Mouse (Mus musculus) kidney, adult 2 months (tissue): ENCODE results near the gene Zpbp2. TPM values are rescaled to one million over a fixed set of nuclear protein-coding genes. Genes with fewer than 3 reads are reported as not detected.
A peak's percentile ranks its signal among the peaks of the same experiment; 100 is the strongest.

Experiments
- DNase-seq: peaks from one replicate; pipeline ENCODE4 v3.0.0; 2021
- H3K27ac ChIP-seq: fragments of 200-500 bp; 2 replicates; pipeline ENCODE4 v1.5.1; 2012; ENCODE audit warnings: low read depth, low read length, control low read depth, inconsistent platforms; ENCODE audit not compliant: insufficient read depth
- H3K27me3 ChIP-seq: fragments of 200-500 bp; replicated peaks from 2 replicates; pipeline ENCODE4 v1.6.1; 2012; ENCODE audit warnings: mild to moderate bottlenecking, moderate library complexity, low read length, inconsistent platforms; ENCODE audit not compliant: control insufficient read depth, insufficient read depth
- H3K36me3 ChIP-seq: fragments of 200-500 bp; 2 replicates; pipeline ENCODE4 v1.6.1; 2012; ENCODE audit warnings: mild to moderate bottlenecking, moderate library complexity, low read length, inconsistent platforms; ENCODE audit not compliant: control insufficient read depth, insufficient read depth
- H3K4me1 ChIP-seq: fragments of 200-500 bp; 2 replicates; pipeline ENCODE4 v1.6.1; 2011; ENCODE audit warnings: low read length; ENCODE audit not compliant: control insufficient read depth, insufficient read depth
- H3K4me3 ChIP-seq: fragments of 200-500 bp; 2 replicates; pipeline ENCODE4 v1.5.1; 2011; ENCODE audit warnings: mild to moderate bottlenecking, low read depth, low read length, control low read depth; ENCODE audit not compliant: insufficient read depth
- CTCF ChIP-seq: fragments of 200-500 bp; conservative IDR thresholded peaks from 2 replicates; pipeline ENCODE4 v1.5.1; 2011; ENCODE audit warnings: low read depth, mild to moderate bottlenecking, control low read depth, low read length, moderate library complexity, mixed read lengths; ENCODE audit not compliant: insufficient read depth, insufficient read length
- POLR2A ChIP-seq: fragments of 200-500 bp; IDR thresholded peaks from one replicate; pipeline ENCODE4 v1.6.1; 2011; ENCODE audit warnings: low read depth, low read length, control low read depth
- whole genome bisulfite sequencing: fragments of 180-500 bp; shearing (Covaris S2); methylation state at CpG from one replicate; pipeline ENCODE4 v1.1.7; 2018; 5-methylcytosine and 5-hydroxymethylcytosine counted together
- polyA plus RNA-seq: library from polyadenylated mRNA; depleted of rRNA; stranded (reverse); fragments of >200 nt; gene quantifications from 2 replicates; pipeline ENCODE4 v1.2.3, GENCODE M21; 2012

Zpbp2 gene
- polyA plus RNA-seq, 1 experiment = 0.34 TPM

GRCm38 (mm10) chr11:98545711-98546231, 5.1 kb upstream of the Zpbp2 start, which contains the start of gene Ikzf3:
Gene Ikzf3 (minus strand): TSS chr11:98546031.
- 2% methylated on average over 58 of the region's 58 CpGs for WGBS
- H3K4me3 ChIP-seq = peak within 1 kb of the TSS; percentile 26
- no peaks in the 10 kb centered on the region; the same call in 1 of the 2 replicates for H3K4me1 ChIP-seq
- TF ChIP-seq CTCF = no peak
- no peak for TF ChIP-seq POLR2A
- no peaks in the 10 kb centered on the region for H3K36me3 ChIP-seq
- DNase-seq = peak; percentile 18
- H3K27me3 ChIP-seq = peaks cover 16% of the 10 kb centered on the region
- H3K27ac ChIP-seq = no peak within 1 kb of the TSS

GRCm38 (mm10) chr11:98546529-98547307, 4.2 kb upstream of the Zpbp2 start:
- no peak overlapping the region for H3K4me3 ChIP-seq
- H3K36me3 ChIP-seq = no peaks in the 10 kb centered on the region
- H3K4me1 ChIP-seq = no peaks in the 10 kb centered on the region; the same call in 1 of the 2 replicates
- TF ChIP-seq POLR2A (no peak), CTCF (no peak)
- no peak for DNase-seq
- no peak overlapping the region for H3K27ac ChIP-seq
- peaks cover 16% of the 10 kb centered on the region for H3K27me3 ChIP-seq
- 52% methylated on average over 12 of the region's 12 CpGs for WGBS

GRCm38 (mm10) chr11:98547308-98547693, 3.6 kb upstream of the Zpbp2 start:
- H3K27me3 ChIP-seq = peaks cover 16% of the 10 kb centered on the region
- 59% methylated on average over 3 of the region's 3 CpGs for WGBS
- no peak for DNase-seq

GRCm38 (mm10) chr11:98549363-98549762, 1.5 kb upstream of the Zpbp2 start:
- Histone ChIP-seq H3K4me3 (no peak overlapping the region), H3K4me1 (no peaks in the 10 kb centered on the region; the same call in 1 of the 2 replicates), H3K36me3 (no peaks in the 10 kb centered on the region), H3K27ac (no peak overlapping the region), H3K27me3 (peaks cover 16% of the 10 kb centered on the region)
- 72% methylated on average over 4 of the region's 4 CpGs for WGBS
- no peak for DNase-seq
- TF ChIP-seq POLR2A (no peak), CTCF (peak; percentile 27; the same call in 1 of the 2 replicates)

More at GRCm38 (mm10) chr11:98547308-98547693, 3.6 kb upstream of the Zpbp2 start:
- Histone ChIP-seq H3K4me1 (no peaks in the 10 kb centered on the region; the same call in 1 of the 2 replicates), H3K27ac (no peak overlapping the region), H3K36me3 (no peaks in the 10 kb centered on the region), H3K4me3 (no peak overlapping the region)
- TF ChIP-seq CTCF (no peak), POLR2A (no peak)

GRCm38 (mm10) chr11:98550311-98550974, 454 bp upstream of the Zpbp2 start:
- TF ChIP-seq CTCF = no peak
- TF ChIP-seq POLR2A = no peak
- WGBS = 21% methylated on average over 20 of the region's 20 CpGs
- Histone ChIP-seq H3K4me1 (no peaks in the 10 kb centered on the region; the same call in 1 of the 2 replicates), H3K27ac (no peak overlapping the region), H3K27me3 (peaks cover 14% of the 10 kb centered on the region), H3K36me3 (no peaks in the 10 kb centered on the region), H3K4me3 (peak overlapping the region; percentile 87)
- no peak for DNase-seq

- DNase-seq = no peak
- 92% methylated on average over 4 of the region's 4 CpGs for WGBS
Observed at GRCm38 (mm10) chr11:98553966-98554365, 3.1 kb downstream of the Zpbp2 start.

GRCm38 (mm10) chr11:98555124-98555700, 4.3 kb downstream of the Zpbp2 start:
- no peak for TF ChIP-seq POLR2A
- 0 out of 2 replicates have a peak, but pooled peaks have one; percentile 22 for TF ChIP-seq CTCF
- Histone ChIP-seq H3K4me3 (no peak overlapping the region), H3K36me3 (no peaks in the 10 kb centered on the region), H3K27ac (no peak overlapping the region), H3K4me1 (no peaks in the 10 kb centered on the region; the same call in 1 of the 2 replicates), H3K27me3 (no peaks in the 10 kb centered on the region; the same call in 1 of the 2 replicates)
- no peak for DNase-seq
- WGBS = 62% methylated on average over 12 of the region's 12 CpGs

More at GRCm38 (mm10) chr11:98553966-98554365, 3.1 kb downstream of the Zpbp2 start:
- Histone ChIP-seq H3K27me3 (peaks cover 3% of the 10 kb centered on the region; the same call in 1 of the 2 replicates), H3K27ac (no peak overlapping the region), H3K36me3 (no peaks in the 10 kb centered on the region), H3K4me3 (no peak overlapping the region), H3K4me1 (no peaks in the 10 kb centered on the region; the same call in 1 of the 2 replicates)
- TF ChIP-seq CTCF (no peak), POLR2A (no peak)
